10 mouse cellular contexts compared by ENCODE assay signal in genomic region chr5:139353946-139354345, GRCm38 (mm10). TPM values are rescaled to one million over a fixed set of nuclear protein-coding genes. Genes with fewer than 3 reads are reported as not detected.
"Had no signal": no experiment of that assay in that cellular context is flagged by ENCODE, and none has a peak within 500 bp of the region (broad histone marks: within the 10 kb centered on the region; RNA-seq: fewer than 3 reads in every experiment).

No protein-coding gene starts in this region.

- DNase-seq: kidney, adult 9 months; kidney, postnatal 10 days; left cerebral cortex, postnatal 4 days; lung, adult 18-20 months; spleen, adult 18-20 months had no signal

- H3K4me3 ChIP-seq: layer of hippocampus, adult 2 months; midbrain, embryonic 12.5 days; neural tube, embryonic 13.5 days had no signal

- H3K36me3 ChIP-seq: midbrain, embryonic 12.5 days; neural tube, embryonic 13.5 days had no signal

- H3K4me2 ChIP-seq: midbrain, embryonic 12.5 days; neural tube, embryonic 13.5 days had no signal

- ATAC-seq: midbrain, embryonic 16.5 days had no signal

- H3K9ac ChIP-seq: liver, embryonic 14.5 days; midbrain, embryonic 12.5 days; neural tube, embryonic 13.5 days had no signal

- H3K9me3 ChIP-seq: midbrain, embryonic 12.5 days; neural tube, embryonic 13.5 days had no signal

- H3K27ac ChIP-seq: layer of hippocampus, adult 2 months; liver, embryonic 14.5 days; midbrain, embryonic 12.5 days; neural tube, embryonic 13.5 days had no signal

RNA-seq across cellular contexts. Expression of gene Cyp2w1, which starts 1.5 kb away (rescaled TPM):
- polyA plus RNA-seq: midbrain, embryonic 16.5 days; neural tube, embryonic 13.5 days had no signal
